Mouse (Mus musculus) heart, adult 2 months (tissue): ENCODE measurements around the gene Itgal. TPM values are rescaled to one million over a fixed set of nuclear protein-coding genes. Genes with fewer than 3 reads are reported as not detected.
"Not testable (repeated sequence)": the region's sequence is repeated elsewhere in the genome, so short reads cannot be mapped to it uniquely, and the experiment has no call there.

Source experiments
- DNase-seq, 2 experiments: peaks; one replicate each; pipeline ENCODE4 v3.0.0; 2021
- H3K27ac ChIP-seq: fragments of 200-600 bp; 2 replicates; pipeline ENCODE4 v1.8.1; 2022
- H3K27me3 ChIP-seq: fragments of 200-500 bp; 2 replicates; pipeline ENCODE4 v1.6.1; 2012; ENCODE audit warnings: mild to moderate bottlenecking, low read length, inconsistent platforms, mixed read lengths; ENCODE audit not compliant: control insufficient read depth, insufficient read depth
- H3K36me3 ChIP-seq: fragments of 200-500 bp; 2 replicates; pipeline ENCODE4 v1.6.1; 2012; ENCODE audit warnings: low read length, inconsistent platforms; ENCODE audit not compliant: control insufficient read depth, insufficient read depth
- H3K4me1 ChIP-seq: fragments of 200-500 bp; 2 replicates; pipeline ENCODE4 v1.6.1; 2011; ENCODE audit warnings: low read length; ENCODE audit not compliant: control insufficient read depth, insufficient read depth
- H3K4me3 ChIP-seq: fragments of 200-600 bp; 2 replicates; pipeline ENCODE4 v1.8.1; 2022
- H3K79me2 ChIP-seq: fragments of 200-500 bp; replicated peaks from 2 replicates; pipeline ENCODE4 v1.6.1; 2012; ENCODE audit warnings: mild to moderate bottlenecking, inconsistent platforms, low read length, moderate library complexity, mixed read lengths; ENCODE audit not compliant: control insufficient read depth, insufficient read depth
- H3K9ac ChIP-seq: fragments of 200-500 bp; 2 replicates; pipeline ENCODE4 v1.6.1; 2012; ENCODE audit warnings: low read depth, mild to moderate bottlenecking, control low read depth, inconsistent platforms, low read length, mixed read lengths
- CTCF ChIP-seq: fragments of 200-600 bp; IDR thresholded peaks from 2 replicates; pipeline ENCODE4 v1.8.1; 2022; ENCODE audit warnings: antibody characterized with exemption, mild to moderate bottlenecking, moderate library complexity
- EP300 ChIP-seq: fragments of 200-500 bp; IDR thresholded peaks from 2 replicates; pipeline ENCODE4 v1.6.1; 2011; ENCODE audit warnings: low read depth, low read length, control low read depth; ENCODE audit not compliant: insufficient read depth
- POLR2A ChIP-seq: fragments of 200-500 bp; IDR thresholded peaks from 2 replicates; pipeline ENCODE4 v1.6.1; 2011; ENCODE audit warnings: mild to moderate bottlenecking, low read depth, low read length, control low read depth; ENCODE audit not compliant: insufficient read depth
- WGBS: fragments of 180-500 bp; shearing (Covaris S2); methylation state at CpG from one replicate; pipeline ENCODE4 v1.1.7; 2018; 5-methylcytosine and 5-hydroxymethylcytosine counted together
- intact Hi-C: fragments of 180-260 bp; cut with DNase I; formaldehyde crosslinking; loops from one replicate; pipeline ENCODE4 v1.15.1; 2025
- polyA plus RNA-seq: library from polyadenylated mRNA; depleted of rRNA; stranded (reverse); fragments of >200 nt; gene quantifications from 2 replicates; pipeline ENCODE4 v1.2.3, GENCODE M21; 2012
- total RNA-seq, 2 experiments: library from RNA; stranded (reverse); gene quantifications; 2 replicates each; pipeline ENCODE4 v1.2.3; 2021

The Itgal gene
- total and polyA plus RNA-seq, 3 experiments: 1.7 to 5.0 (median 2.3) TPM

DNA sequence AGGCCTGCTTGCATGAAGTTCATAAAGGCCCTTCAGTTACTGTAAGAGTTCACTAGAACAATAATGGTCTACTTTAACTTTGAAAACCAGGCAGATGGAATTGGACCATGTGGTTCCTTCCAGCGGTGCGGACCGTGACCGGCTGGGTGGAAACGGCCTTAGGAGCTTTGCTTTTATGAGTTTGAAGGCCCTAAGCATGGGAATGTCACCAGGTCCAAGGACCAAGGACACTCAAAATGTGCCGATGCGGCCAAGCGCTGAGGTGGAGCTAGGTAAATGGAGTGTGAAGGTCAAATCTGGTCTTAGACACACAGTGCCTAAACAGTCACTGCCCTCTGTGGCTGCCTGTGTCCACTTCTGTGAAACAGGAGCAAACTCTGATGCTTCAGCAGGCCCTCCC lies 45.3 kb downstream of the Itgal start:
- WGBS: 92% methylated on average over 8 of the region's 8 CpGs
- Histone ChIP-seq H3K9ac (no peak overlapping the region), H3K36me3 (peaks cover 4% of the 10 kb centered on the region), H3K4me1 (peaks cover 1% of the 10 kb centered on the region; the same call in 1 of the 2 replicates), H3K27me3 (no peaks in the 10 kb centered on the region), H3K4me3 (no peak overlapping the region), H3K79me2 (0 out of 2 replicates have a peak, but pooled peaks cover 2% of the 10 kb centered on the region), H3K27ac (no peak overlapping the region)
- no peak for TF ChIP-seq POLR2A
- TF ChIP-seq CTCF: no peak
- TF ChIP-seq EP300: no peak
- intact Hi-C loops: no loop called here
- DNase-seq: no peak

DNA sequence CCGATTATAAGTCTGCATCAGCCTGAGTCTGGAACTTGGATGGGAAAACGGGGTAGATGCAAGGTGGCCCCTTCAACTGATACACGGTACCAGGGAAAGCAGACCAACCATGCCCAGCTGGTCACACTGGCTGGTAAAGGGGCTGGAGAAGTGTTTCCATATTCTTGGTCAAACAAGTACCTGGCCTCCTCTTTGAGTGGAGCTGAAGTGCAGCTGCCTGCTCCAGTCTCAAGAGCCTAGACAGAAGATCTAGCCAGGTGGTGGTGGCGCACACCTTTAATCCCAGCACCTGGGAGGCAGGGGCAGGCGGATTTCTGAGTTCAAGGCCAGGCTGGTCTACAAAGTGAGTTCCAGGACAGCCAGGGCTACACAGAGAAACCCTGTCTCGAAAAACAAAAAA lies 45.8 kb downstream of the Itgal start:
- H3K9ac ChIP-seq, H3K27me3 ChIP-seq, H3K79me2 ChIP-seq, H3K4me3 ChIP-seq, H3K36me3 ChIP-seq, H3K4me1 ChIP-seq, H3K27ac ChIP-seq, DNase-seq, intact Hi-C loops: not testable (repeated sequence)
- 91% methylated on average over 6 of the region's 6 CpGs for WGBS

GRCm38 (mm10) chr7:127342332-127342731 lies 46.3 kb downstream of the Itgal start:
- H3K4me1 ChIP-seq: no peaks in the 10 kb centered on the region
- H3K36me3 ChIP-seq: peaks cover 4% of the 10 kb centered on the region
- H3K9ac ChIP-seq: no peak overlapping the region
- no peak overlapping the region for H3K27ac ChIP-seq
- no peak for TF ChIP-seq EP300
- no peak for TF ChIP-seq POLR2A
- peak; percentile 45 for TF ChIP-seq CTCF
- DNase-seq: no peak
- no peaks in the 10 kb centered on the region for H3K27me3 ChIP-seq
- WGBS: 55% methylated on average over 4 of the region's 4 CpGs
- intact Hi-C loops: no loop called here
- no peak overlapping the region for H3K4me3 ChIP-seq
- 0 out of 2 replicates have a peak, but pooled peaks cover 2% of the 10 kb centered on the region for H3K79me2 ChIP-seq

- intact Hi-C loops: no loop called here
- WGBS: 82% methylated on average over 7 of the region's 7 CpGs
- H3K4me3 ChIP-seq: no peak overlapping the region
- H3K9ac ChIP-seq: no peak overlapping the region
- no peaks in the 10 kb centered on the region for H3K27me3 ChIP-seq
- DNase-seq: no peak
- no peak for TF ChIP-seq CTCF
- no peak for TF ChIP-seq POLR2A
- TF ChIP-seq EP300: no peak
- no peak overlapping the region for H3K27ac ChIP-seq
- H3K36me3 ChIP-seq: peaks cover 4% of the 10 kb centered on the region
- 0 out of 2 replicates have a peak, but pooled peaks cover 2% of the 10 kb centered on the region for H3K79me2 ChIP-seq
- H3K4me1 ChIP-seq: no peaks in the 10 kb centered on the region
Observed at GRCm38 (mm10) chr7:127342888-127343287, 46.8 kb downstream of the Itgal start.

DNA sequence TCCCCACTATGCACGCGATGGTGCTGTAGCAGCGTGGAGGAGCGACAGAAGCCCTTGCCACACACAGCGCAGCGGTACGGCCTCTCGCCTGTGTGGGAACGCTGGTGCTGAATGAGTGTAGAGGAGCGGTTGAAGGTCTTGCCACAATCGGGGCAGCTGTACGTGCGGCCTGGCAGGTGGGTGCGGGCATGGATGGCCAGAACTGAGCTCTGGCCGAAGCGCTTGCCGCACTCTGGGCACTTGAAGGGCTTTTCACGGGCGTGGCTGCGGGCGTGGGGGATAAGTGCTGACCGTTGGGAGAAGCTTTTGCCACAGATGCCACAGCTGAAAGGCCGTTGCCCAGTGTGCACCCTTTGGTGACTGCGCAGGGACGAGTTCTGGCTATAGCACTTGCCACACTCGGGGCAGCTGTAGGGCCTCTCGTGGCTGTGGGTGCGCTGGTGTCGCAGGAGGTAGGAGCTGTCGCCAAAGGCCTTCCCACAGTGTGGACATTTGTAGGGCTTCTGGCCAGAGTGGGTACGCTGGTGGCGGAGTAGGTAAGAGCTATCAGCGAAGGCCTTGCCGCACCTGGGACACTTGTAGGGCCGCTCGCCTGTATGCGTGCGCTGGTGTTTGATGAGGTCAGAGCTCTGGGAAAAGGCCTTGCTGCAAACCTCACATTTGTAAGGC lies 47.4 kb downstream of the Itgal start:
- Histone ChIP-seq H3K9ac (no peak overlapping the region), H3K4me1 (no peaks in the 10 kb centered on the region), H3K79me2 (0 out of 2 replicates have a peak, but pooled peaks cover 2% of the 10 kb centered on the region), H3K4me3 (no peak overlapping the region), H3K36me3 (peaks cover 4% of the 10 kb centered on the region), H3K27ac (no peak overlapping the region), H3K27me3 (no peaks in the 10 kb centered on the region)
- TF ChIP-seq EP300 (no peak), POLR2A (no peak), CTCF (no peak)
- DNase-seq: peak in 1 of 2 experiments; percentile 14
- WGBS: 84% methylated on average over 38 of the region's 38 CpGs
- intact Hi-C loops: loop anchor here (2.0 kb wide), 1 partner anchor 89 kb away; no protein-coding TSS in a partner anchor

- no peak for TF ChIP-seq CTCF
- no peak for TF ChIP-seq POLR2A
- no peak for TF ChIP-seq EP300
- 0 out of 2 replicates have a peak, but pooled peaks cover 2% of the 10 kb centered on the region for H3K79me2 ChIP-seq
- intact Hi-C loops: loop anchor here (2.0 kb wide), 1 partner anchor 90 kb away; no protein-coding TSS in a partner anchor
- H3K4me1 ChIP-seq: no peaks in the 10 kb centered on the region
- peak overlapping the region; percentile 100 for H3K27ac ChIP-seq
- peak overlapping the region; percentile 96 for H3K4me3 ChIP-seq
- 74% methylated on average over 8 of the region's 8 CpGs for WGBS
- no peak for DNase-seq
- peak overlapping the region; percentile 91 for H3K9ac ChIP-seq
- H3K27me3 ChIP-seq: no peaks in the 10 kb centered on the region
- H3K36me3 ChIP-seq: peaks cover 4% of the 10 kb centered on the region
Observed at GRCm38 (mm10) chr7:127344371-127344770, 48.3 kb downstream of the Itgal start.
